Mouse (Mus musculus): ENCODE results near the gene Ak3.
A peak's percentile ranks its signal among the peaks of the same experiment; 100 is the strongest.

Ak3 gene

DNA sequence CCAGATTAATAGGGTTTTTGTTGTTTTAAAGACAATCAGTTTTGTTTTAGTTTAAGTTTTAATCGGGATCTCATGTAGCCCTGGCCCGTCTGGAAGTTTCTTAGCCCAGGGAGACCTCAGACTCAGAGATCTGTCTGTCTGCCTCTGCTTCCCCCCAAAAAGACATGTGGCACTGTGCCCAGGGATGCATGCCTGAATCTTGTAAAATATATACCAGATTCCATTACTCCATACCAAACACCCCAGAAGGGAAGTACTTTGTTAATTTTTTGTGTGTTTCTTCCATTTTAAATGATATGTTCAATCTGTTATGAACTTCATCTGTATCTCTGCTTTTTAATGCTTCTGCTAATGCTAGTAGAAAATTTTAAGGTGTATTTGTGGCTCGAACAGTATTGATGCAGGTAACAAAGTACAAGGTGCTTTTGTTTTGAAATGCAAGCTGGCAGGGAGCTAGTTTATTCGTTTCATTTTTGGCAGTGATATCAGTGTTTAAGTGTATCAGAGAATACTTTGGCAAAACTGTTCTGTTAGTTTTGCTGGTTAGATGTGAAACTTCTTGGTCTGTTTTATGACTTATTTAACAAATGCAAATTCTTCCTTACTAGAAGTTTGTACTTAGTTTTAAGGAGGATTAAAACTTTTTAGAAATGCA, 49.7 kb downstream of the Ak3 start:
- DNase-seq (ENCODE audit: extremely low spot score, low read depth, low spot score), result no peak

DNA sequence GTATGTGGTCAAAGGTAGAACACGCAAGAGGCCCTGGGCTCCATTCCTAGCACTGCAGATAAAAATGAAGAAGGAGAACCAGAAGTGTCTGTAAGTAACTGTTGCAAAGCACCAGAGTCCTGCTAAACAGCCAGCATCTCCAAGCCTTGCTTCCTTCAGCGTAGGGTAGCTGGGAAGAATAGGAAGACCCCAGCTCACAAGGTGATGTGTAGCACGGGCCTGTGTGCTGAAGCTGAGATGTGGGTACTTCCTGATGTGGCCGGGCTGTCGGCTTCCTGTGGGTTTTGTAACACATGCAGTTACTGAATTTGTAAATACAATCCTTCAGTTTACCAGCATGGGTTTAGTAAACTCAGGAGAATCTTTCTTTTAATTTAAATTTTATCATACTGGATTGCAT, 52.4 kb downstream of the Ak3 start:
- DNase-seq (ENCODE audit: extremely low spot score, low read depth, low spot score), result no peak

DNA sequence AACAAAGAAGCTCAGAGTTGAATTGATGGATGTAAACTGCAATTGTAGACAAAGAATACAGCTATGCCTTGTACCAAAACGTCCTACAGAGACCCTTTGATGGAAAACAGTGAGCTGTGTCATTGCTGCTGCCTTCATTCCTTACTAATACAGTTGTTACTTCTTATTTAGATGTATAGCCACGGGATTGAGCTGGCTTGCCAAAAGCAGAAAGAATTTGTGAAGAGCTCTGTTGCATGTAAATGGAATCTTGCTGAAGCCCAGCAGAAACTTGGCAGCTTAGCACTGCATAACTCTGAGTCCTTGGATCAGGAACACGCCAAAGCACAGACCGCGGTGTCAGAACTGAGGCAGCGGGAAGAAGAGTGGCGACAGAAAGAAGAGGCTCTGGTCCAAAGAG, 52.9 kb downstream of the Ak3 start:
- no peak for DNase-seq (ENCODE audit: extremely low spot score, low read depth, low spot score)

DNA sequence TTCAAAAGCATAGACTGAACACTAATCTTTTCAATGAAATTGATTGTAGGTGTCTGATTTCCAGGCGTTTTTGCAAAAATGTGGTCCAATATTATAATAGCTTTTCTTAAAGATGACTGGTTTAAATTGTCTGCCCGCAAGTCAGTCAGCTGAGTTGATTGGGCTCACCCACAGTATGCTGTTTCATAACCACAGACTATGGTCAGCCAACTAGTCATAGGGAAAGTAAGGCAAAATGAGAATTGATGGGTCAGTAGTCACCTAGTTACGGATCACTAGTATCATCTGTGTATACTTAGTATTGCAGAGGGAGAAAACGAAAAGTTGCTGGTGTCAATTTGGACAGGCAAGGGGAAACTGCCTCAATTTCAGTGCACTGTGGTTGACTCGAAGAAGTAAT, 56.4 kb downstream of the Ak3 start:
- DNase-seq (ENCODE audit: extremely low spot score, low read depth, low spot score), result no peak

DNA sequence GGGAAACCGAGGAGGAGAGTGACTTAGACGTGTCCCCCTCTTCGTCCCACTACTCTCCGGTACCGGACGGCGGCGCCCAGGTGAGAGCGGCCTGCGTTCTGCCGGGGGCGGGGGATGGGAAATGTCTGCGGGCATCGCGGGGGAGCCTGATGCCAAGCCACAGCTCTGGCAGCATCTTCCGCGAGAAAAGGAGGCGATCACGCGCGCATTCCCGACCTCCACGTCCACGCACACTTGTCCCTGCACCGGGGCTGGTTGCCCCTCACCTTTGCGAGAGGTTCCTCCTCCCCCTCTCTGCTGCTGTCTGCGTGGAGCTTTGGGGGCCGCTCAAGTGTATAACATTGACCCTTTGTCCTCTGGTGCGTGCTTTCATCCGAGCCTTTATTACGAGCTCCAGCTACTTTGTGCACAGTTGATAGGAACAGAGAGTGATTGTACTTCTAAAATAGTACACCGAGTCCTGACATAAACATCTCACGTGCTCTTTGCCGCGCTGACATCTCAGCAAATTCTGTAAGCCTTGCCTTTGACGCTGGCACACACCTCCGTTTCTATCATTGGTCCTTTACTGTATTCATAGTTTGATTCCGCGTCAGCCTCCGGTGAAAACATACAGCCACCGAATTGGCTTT, 57.1 kb downstream of the Ak3 start:
- DNase-seq (ENCODE audit: extremely low spot score, low read depth, low spot score), result no peak

DNA sequence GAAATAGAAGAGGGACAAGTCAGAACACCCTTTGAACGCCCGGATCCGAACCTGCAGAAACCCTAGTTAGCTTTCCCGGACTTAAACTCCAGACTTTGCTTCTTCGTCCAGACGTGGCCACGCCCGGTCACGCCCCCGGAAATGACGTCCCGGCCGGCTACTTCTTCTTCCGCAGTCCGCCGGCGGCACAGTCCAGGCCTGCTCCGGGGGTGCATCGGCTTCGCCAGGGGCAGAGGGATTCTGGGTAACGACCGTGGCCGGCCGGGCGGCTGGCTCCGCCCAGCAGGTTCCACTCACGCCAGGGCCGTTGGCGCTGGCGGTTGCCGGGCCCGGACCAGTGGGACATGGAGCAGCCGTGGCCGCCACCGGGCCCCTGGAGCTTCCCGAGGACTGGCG, 57.6 kb downstream of the Ak3 start, which contains the start of gene Cdc37l1:
Cdc37l1 (plus strand) TSS at position 159 of the 396 bp plus-strand sequence.
- DNase-seq (ENCODE audit: extremely low spot score, low read depth, low spot score), result peak; percentile 62

DNA sequence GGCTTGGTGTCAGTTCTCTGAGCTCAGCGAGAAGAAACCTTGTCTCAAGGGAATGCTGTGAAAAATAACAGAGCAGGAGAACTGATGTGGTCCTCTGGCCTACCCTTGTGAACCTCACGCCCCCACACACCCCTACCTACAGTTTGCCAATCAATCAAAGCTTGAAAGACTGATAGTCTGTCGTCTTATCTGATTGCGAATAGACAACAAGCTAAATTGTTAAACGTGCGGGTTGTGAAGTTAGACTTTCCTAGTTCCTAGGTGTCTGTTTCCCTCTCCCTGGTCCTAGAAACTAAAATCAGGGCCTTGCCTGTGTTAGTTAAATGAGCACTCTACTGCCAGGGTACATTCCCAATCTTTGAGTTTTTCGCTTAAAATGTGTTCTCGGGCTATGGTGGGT, 58.2 kb downstream of the Ak3 start:
- no peak for DNase-seq (ENCODE audit: extremely low spot score, low read depth, low spot score)

DNA sequence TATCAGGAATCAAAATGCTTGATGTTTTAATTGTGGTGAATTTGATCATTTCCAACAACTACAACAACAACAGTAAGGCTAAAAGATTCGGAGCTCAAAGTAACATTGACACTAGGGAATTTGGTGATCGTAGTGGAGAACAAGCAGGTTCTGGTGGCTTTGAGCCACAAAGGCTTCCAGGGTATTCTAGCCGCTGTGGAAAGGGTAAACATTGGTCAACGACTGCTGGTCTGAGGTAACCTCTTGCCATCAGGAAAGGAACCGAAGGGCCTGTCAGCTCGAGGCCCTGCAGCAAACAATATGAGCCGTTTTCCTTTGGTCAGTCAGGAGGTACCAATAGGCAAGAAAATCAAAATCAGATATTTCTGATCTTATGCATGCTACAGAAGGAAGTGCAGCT, 65.1 kb downstream of the Ak3 start:
- DNase-seq (ENCODE audit: extremely low spot score, low read depth, low spot score), result no peak

DNA sequence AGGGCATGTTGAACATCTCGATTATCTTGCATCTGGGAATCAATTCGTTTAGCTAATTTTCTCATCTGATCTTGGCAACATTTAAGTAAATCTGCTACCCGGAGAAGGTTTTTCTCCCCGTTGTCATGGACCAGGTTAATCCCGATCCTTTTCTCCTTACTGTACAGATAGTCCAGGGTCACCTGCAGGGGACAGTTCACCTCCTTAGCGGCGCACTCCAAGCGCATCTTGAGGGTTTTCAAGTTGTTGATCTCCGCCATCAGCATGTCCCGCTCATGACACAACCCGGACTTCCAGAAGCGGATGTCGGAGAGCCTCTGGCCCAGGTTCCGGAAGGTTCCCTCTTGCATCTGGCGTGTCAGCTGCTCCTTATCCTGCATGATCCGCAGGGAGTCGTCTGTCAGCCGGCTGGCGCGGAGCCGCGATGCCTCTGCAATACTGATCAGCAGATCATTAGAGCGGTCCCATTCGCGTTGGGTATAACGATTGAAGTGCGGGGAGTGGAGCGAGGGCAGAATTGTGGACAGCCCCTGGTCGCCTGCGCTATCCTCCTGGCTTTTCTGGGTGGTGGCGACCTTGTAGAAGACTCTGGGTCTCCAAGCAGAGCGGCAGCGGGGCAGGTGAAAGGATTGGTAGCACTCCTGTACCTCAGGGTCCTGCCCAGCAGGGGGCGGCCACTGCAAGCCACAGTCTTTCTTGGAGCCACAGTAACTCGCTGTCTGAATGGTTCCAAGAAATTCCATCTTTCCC, 72.7 kb downstream of the Ak3 start:
- no peak for DNase-seq (ENCODE audit: extremely low spot score, low read depth, low spot score)
